Mouse (Mus musculus) testis, adult 2 months (tissue): ENCODE data around the gene Srebf2.

ENCODE experiments used
- CTCF ChIP-seq: fragments of 200-500 bp; IDR thresholded peaks from 2 replicates; pipeline ENCODE4 v1.5.1; 2012; ENCODE audit warnings: low read depth, mild to moderate bottlenecking, inconsistent platforms, low read length, moderate library complexity; ENCODE audit not compliant: control insufficient read depth, insufficient read depth, insufficient replicate concordance
- POLR2A ChIP-seq: fragments of 200-500 bp; IDR thresholded peaks from 2 replicates; pipeline ENCODE4 v1.6.1; 2012; ENCODE audit warnings: low read depth, mild to moderate bottlenecking, inconsistent platforms, low read length, moderate library complexity; ENCODE audit not compliant: control insufficient read depth

- TF ChIP-seq POLR2A (no peak), CTCF (no peak)
Observed at GRCm38 (mm10) chr15:82252097-82252496, 105.1 kb downstream of the Srebf2 start, which contains the start of gene 1500009C09Rik.
